Mouse (Mus musculus) kidney, postnatal 0 days (tissue): ENCODE measurements around the gene Ptk7. TPM values are rescaled to one million over a fixed set of nuclear protein-coding genes. Genes with fewer than 3 reads are reported as not detected.
A peak's percentile ranks its signal among the peaks of the same experiment; 100 is the strongest.

Experiments used
- ATAC-seq: fragments of 200-750 bp; cut with Nextera tagmentation; replicated peaks from 2 replicates; pipeline ENCODE4 v1.8.0; 2017; ENCODE audit warnings: low read depth, moderate number of reproducible peaks, moderate TSS enrichment, moderate library complexity; ENCODE audit not compliant: low FRiP score
- DNase-seq: peaks from one replicate; pipeline ENCODE4 v3.0.0-alpha.2; 2016; ENCODE audit warnings: low spot score
- H3K27ac ChIP-seq: fragments of 300-500 bp; sonication (generic); 2 replicates; pipeline ENCODE4 v1.5.1; 2014; ENCODE audit warnings: mild to moderate bottlenecking
- H3K27me3 ChIP-seq: fragments of 300-500 bp; sonication (generic); 2 replicates; pipeline ENCODE4 v1.6.1; 2014; ENCODE audit warnings: low read length, mixed read lengths; ENCODE audit not compliant: insufficient read depth
- H3K36me3 ChIP-seq: fragments of 300-500 bp; sonication (generic); 2 replicates; pipeline ENCODE4 v1.6.1; 2014; ENCODE audit warnings: low read length, mixed read lengths; ENCODE audit not compliant: insufficient read depth
- H3K4me1 ChIP-seq: fragments of 300-500 bp; sonication (generic); replicated peaks from 2 replicates; pipeline ENCODE4 v1.6.1; 2014; ENCODE audit warnings: antibody characterized with exemption, low read length, mixed read lengths; ENCODE audit not compliant: insufficient read depth
- H3K4me2 ChIP-seq: fragments of 300-500 bp; sonication (generic); 2 replicates; pipeline ENCODE4 v1.6.1; 2014; ENCODE audit warnings: mild to moderate bottlenecking, low read length, moderate library complexity, mixed read lengths
- H3K4me3 ChIP-seq: fragments of 300-500 bp; sonication (generic); replicated peaks from 2 replicates; pipeline ENCODE4 v1.5.1; 2014; ENCODE audit warnings: low read depth, low read length
- H3K9ac ChIP-seq: fragments of 300-500 bp; sonication (generic); 2 replicates; pipeline ENCODE4 v1.6.1; 2014; ENCODE audit warnings: low read depth, low read length
- H3K9me3 ChIP-seq: fragments of 300-500 bp; sonication (generic); replicated peaks from 2 replicates; pipeline ENCODE4 v1.6.1; 2016; ENCODE audit warnings: low read length, inconsistent platforms, mixed read lengths
- CTCF ChIP-seq: IDR thresholded peaks from 2 replicates; pipeline ENCODE4 v1.5.1; 2016; ENCODE audit warnings: antibody characterized with exemption, low read depth, mild to moderate bottlenecking, moderate library complexity
- WGBS: fragments of 180-500 bp; shearing (Covaris S2); extraction: QIAGEN DNeasy Blood & Tissue Kit; methylation state at CpG from one replicate; pipeline ENCODE4 v1.1.7; 2014; 5-methylcytosine and 5-hydroxymethylcytosine counted together
- polyA plus RNA-seq: library from polyadenylated mRNA; unstranded; fragments of >200 nt; fragmentation: Nextera tagmentation; extraction: Ambion mirVana; gene quantifications from 2 replicates; pipeline ENCODE4 v1.2.1, GENCODE M21; 2015

Gene Ptk7
- polyA plus RNA-seq, 1 experiment from 2014 or later = 94.0 TPM

DNA sequence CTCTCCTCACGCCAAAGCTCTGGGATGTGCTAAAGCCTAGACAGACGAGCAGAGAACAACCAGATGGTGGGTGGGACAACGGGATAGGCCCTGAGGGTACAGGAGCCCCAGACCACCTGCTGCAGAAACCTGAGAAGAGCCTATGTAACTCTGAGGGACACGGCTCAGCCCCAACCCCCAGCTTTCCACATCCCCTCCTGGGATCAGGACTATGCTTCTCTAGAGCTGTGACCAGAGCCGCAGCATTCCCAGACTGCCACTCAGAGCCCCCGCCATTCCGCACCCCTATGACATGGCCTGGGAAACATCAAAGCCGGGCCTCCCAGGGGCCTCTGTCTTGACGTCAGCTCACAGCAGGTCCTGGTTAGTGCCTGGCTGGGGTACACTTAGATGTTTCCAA is 34.7 kb downstream of the Ptk7 start:
- no peaks in the 10 kb centered on the region for H3K4me1 ChIP-seq
- no peak overlapping the region for H3K27ac ChIP-seq
- H3K9me3 ChIP-seq = no peaks in the 10 kb centered on the region
- H3K9ac ChIP-seq = no peak overlapping the region
- TF ChIP-seq CTCF = no peak
- peaks cover 17% of the 10 kb centered on the region for H3K36me3 ChIP-seq
- 26% methylated on average over 9 of the region's 9 CpGs for WGBS
- DNase-seq (no peak), ATAC-seq (no peak)
- H3K4me2 ChIP-seq = no peak overlapping the region
- no peaks in the 10 kb centered on the region for H3K27me3 ChIP-seq
- no peak overlapping the region for H3K4me3 ChIP-seq

DNA sequence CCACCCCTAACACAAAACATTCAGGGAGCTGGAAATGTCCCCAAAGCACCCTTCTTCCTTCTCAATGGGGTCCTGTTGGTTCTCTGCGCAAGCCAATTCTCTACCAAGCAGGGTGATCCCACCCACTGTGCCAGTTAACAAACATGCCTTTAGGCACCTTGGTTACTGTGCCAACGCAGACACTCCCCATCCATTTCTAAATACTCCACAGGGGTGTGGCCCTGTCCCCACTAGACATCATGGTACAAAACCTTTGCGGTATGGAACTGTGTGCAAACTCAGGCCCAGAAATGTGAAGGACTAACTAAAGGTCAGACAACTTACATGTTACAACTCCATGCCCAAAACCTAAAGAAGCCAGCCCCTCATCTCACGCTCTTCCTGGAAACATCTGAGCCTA is 36.2 kb downstream of the Ptk7 start:
- ATAC-seq = no peak
- Histone ChIP-seq H3K9ac (no peak overlapping the region), H3K4me3 (no peak overlapping the region), H3K4me2 (no peak overlapping the region), H3K4me1 (no peaks in the 10 kb centered on the region), H3K27me3 (no peaks in the 10 kb centered on the region), H3K36me3 (peaks cover 28% of the 10 kb centered on the region), H3K27ac (no peak overlapping the region), H3K9me3 (no peaks in the 10 kb centered on the region)
- no peak for DNase-seq
- whole genome bisulfite sequencing = 90% methylated on average over 4 of the region's 4 CpGs
- no peak for TF ChIP-seq CTCF

DNA sequence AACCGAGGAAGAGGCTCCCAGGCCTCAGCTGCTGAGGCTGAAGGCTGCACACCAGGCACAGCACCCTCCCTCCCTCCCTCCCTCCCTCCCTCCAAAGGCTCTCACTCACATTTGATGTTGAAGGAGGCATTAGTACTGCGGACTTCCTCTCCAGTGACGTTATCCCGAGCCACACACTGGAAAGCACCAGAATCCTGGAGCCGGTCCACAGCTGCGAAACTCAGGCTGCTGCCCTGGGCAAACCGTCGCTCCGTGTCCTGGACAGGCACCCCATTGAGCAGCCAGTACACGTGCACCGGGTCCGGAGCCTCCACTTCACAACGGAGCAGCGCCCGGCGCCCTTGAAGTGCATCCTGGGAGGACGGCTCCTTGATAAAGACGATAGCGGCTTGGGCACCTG is 37.9 kb downstream of the Ptk7 start:
- no peak overlapping the region for H3K4me3 ChIP-seq
- ATAC-seq (no peak), DNase-seq (no peak)
- no peaks in the 10 kb centered on the region for H3K4me1 ChIP-seq
- H3K27ac ChIP-seq = no peak overlapping the region
- peaks cover 37% of the 10 kb centered on the region for H3K36me3 ChIP-seq
- no peak overlapping the region for H3K4me2 ChIP-seq
- no peaks in the 10 kb centered on the region for H3K9me3 ChIP-seq
- no peaks in the 10 kb centered on the region for H3K27me3 ChIP-seq
- TF ChIP-seq CTCF = no peak
- H3K9ac ChIP-seq = no peak overlapping the region
- WGBS = 72% methylated on average over 19 of the region's 19 CpGs

DNA sequence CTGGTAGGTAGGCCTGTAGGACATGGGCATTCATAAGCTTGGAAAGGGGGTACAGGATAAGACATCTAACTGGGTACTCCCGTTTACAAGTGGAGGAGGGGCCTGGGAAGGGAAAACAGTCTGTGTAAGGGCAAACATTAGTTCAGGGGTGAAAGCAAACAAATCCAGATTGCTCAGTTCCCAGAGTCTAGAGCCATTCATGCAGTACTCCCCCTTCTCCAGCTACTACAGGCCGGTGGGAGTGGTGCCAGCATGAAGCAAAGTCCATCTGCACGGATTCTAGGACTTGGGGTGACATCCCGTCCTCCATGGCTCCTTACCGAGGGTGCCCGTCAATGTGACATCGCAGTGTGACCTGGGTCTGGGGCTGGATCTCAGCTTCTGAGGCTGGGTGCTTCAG is 38.9 kb downstream of the Ptk7 start:
- H3K9me3 ChIP-seq = no peaks in the 10 kb centered on the region
- no peaks in the 10 kb centered on the region for H3K4me1 ChIP-seq
- H3K4me2 ChIP-seq = no peak overlapping the region
- TF ChIP-seq CTCF = no peak
- H3K27me3 ChIP-seq = no peaks in the 10 kb centered on the region
- WGBS = 78% methylated on average over 7 of the region's 7 CpGs
- no peak overlapping the region for H3K27ac ChIP-seq
- no peak for DNase-seq
- H3K9ac ChIP-seq = no peak overlapping the region
- no peak for ATAC-seq
- H3K4me3 ChIP-seq = no peak overlapping the region
- H3K36me3 ChIP-seq = peaks cover 36% of the 10 kb centered on the region

DNA sequence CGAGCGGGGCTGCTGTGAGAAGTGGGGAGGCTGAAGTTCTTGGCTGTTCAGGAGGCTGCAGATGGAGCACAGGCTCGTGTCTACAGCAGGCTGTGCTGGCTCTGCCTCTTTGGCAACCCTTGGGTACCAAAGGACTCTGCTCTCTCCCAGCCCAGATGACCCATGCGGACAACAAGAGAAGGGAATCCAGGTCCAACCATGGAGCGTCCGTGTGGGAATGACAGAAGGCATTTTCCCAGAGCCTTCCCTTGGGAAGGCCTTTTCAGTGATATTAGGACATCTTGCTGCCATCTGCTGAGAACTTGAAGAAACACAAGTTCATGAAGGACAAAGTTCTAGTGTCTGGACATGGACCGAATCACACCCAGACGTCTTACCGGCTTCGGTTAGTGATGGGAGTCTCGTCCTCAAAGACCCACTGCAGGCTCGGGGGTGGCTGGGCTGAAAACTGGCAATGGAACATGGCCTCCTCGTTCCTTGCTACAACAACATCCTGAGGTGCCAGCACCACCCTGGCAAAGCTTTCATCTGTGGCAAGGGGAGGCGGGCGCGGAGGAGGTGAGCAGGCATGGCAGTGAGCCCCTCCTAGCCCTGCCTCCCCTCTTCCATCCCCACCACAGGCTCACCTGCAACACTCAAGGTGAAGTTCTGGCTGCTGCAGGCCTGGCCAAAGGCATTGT is 39.5 kb downstream of the Ptk7 start:
- no peak for DNase-seq
- ATAC-seq = no peak
- Histone ChIP-seq H3K27me3 (no peaks in the 10 kb centered on the region), H3K4me2 (no peak overlapping the region), H3K9ac (no peak overlapping the region), H3K36me3 (peaks cover 36% of the 10 kb centered on the region), H3K4me1 (no peaks in the 10 kb centered on the region), H3K9me3 (no peaks in the 10 kb centered on the region), H3K27ac (no peak overlapping the region), H3K4me3 (no peak overlapping the region)
- peak; percentile 25; the same call in 1 of the 2 replicates for TF ChIP-seq CTCF
- WGBS = 85% methylated on average over 16 of the region's 16 CpGs

DNA sequence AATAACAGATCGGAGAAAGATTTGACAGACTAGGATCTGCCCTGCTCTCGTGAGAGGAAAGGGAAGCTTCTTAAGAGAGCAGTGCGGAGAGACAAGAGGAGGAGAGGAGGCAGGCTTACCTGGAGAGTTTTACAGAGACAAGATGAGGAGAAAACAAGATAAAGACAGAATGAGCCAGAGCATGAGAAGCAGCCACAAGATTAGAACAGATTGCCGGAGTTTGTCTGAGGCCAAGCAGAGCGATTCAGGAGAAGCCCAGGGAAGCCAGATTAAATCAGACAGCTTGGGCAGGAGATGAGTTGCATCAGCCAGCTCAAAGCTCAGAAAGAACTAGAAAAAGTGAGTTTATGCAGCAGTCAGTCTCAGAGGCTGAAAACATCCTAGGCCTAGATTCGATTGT is 40.4 kb downstream of the Ptk7 start:
- ATAC-seq = no peak
- 96% methylated on average over 6 of the region's 6 CpGs for WGBS
- Histone ChIP-seq H3K9me3 (no peaks in the 10 kb centered on the region), H3K4me1 (no peaks in the 10 kb centered on the region), H3K4me2 (no peak overlapping the region), H3K27ac (no peak overlapping the region), H3K9ac (no peak overlapping the region), H3K36me3 (peaks cover 36% of the 10 kb centered on the region), H3K27me3 (no peaks in the 10 kb centered on the region), H3K4me3 (no peak overlapping the region)
- no peak for TF ChIP-seq CTCF
- DNase-seq = no peak

DNA sequence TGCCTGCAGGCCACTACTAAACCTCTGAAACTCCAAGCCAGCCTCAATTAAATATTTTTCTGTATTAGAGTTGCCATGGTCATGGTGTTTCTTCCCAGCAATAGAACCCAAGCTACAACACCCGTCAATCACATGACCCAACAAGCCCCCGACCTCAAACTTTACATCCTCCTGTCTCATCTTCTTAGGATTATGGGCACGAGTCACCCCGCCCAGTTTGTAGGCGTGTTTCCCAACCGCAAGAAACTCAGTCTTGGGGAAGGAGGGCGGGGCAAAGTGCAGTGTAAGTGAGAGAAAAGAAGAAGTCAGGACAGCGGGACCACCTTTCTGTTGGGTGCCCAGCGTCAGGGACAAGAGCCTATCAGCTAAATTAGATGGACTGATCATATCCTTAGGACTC is 41.1 kb downstream of the Ptk7 start:
- H3K4me1 ChIP-seq = no peaks in the 10 kb centered on the region
- TF ChIP-seq CTCF = no peak
- 85% methylated on average over 9 of the region's 9 CpGs for WGBS
- DNase-seq (no peak), ATAC-seq (no peak)
- no peak overlapping the region for H3K4me3 ChIP-seq
- H3K27ac ChIP-seq = no peak overlapping the region
- H3K9me3 ChIP-seq = no peaks in the 10 kb centered on the region
- H3K27me3 ChIP-seq = no peaks in the 10 kb centered on the region
- peaks cover 36% of the 10 kb centered on the region for H3K36me3 ChIP-seq
- H3K4me2 ChIP-seq = no peak overlapping the region
- H3K9ac ChIP-seq = no peak overlapping the region
